Mouse (Mus musculus) limb, embryonic 14.5 days (tissue): ENCODE data around the gene Tfpi. TPM values are rescaled to one million over a fixed set of nuclear protein-coding genes. Genes with fewer than 3 reads are reported as not detected.
"Not testable (repeated sequence)": the region's sequence is repeated elsewhere in the genome, so short reads cannot be mapped to it uniquely, and the experiment has no call there.

Source experiments
- ATAC-seq: fragments of 200-750 bp; cut with Nextera tagmentation; 2 replicates; pipeline ENCODE4 v1.8.0; 2017; ENCODE audit warnings: low read depth, moderate number of reproducible peaks, moderate TSS enrichment; ENCODE audit not compliant: low FRiP score
- DNase-seq: peaks from one replicate; pipeline ENCODE4 v3.0.0-alpha.2; 2015; ENCODE audit warnings: low spot score
- H3K27ac ChIP-seq: fragments of 300-500 bp; sonication (generic); replicated peaks from 2 replicates; pipeline ENCODE4 v1.5.1; 2014; ENCODE audit warnings: low read depth, mild to moderate bottlenecking, low read length, moderate library complexity, mixed read lengths
- H3K27me3 ChIP-seq: fragments of 300-500 bp; sonication (generic); 2 replicates; pipeline ENCODE4 v1.6.1; 2014; ENCODE audit warnings: low read length, mixed read lengths; ENCODE audit not compliant: control insufficient read depth, insufficient read depth
- H3K36me3 ChIP-seq: fragments of 300-500 bp; sonication (generic); 2 replicates; pipeline ENCODE4 v1.6.1; 2014; ENCODE audit warnings: mild to moderate bottlenecking, low read length, moderate library complexity, mixed read lengths; ENCODE audit not compliant: control insufficient read depth, insufficient read depth
- H3K4me1 ChIP-seq: fragments of 300-500 bp; sonication (generic); 2 replicates; pipeline ENCODE4 v1.6.1; 2014; ENCODE audit warnings: antibody characterized with exemption, low read length, mixed read lengths; ENCODE audit not compliant: control insufficient read depth, insufficient read depth
- H3K4me2 ChIP-seq: fragments of 300-500 bp; sonication (generic); replicated peaks from 2 replicates; pipeline ENCODE4 v1.6.1; 2014; ENCODE audit warnings: low read depth, mild to moderate bottlenecking, low read length, moderate library complexity; ENCODE audit not compliant: severe bottlenecking
- H3K4me3 ChIP-seq: fragments of 300-500 bp; sonication (generic); replicated peaks from 2 replicates; pipeline ENCODE4 v1.5.1; 2014; ENCODE audit warnings: low read length
- H3K9ac ChIP-seq: fragments of 300-500 bp; sonication (generic); 2 replicates; pipeline ENCODE4 v1.6.1; 2014; ENCODE audit warnings: mild to moderate bottlenecking, low read depth, low read length, moderate library complexity; ENCODE audit not compliant: severe bottlenecking
- H3K9me3 ChIP-seq: fragments of 300-500 bp; sonication (generic); 2 replicates; pipeline ENCODE4 v1.6.1; 2016; ENCODE audit warnings: low read length; ENCODE audit not compliant: control insufficient read depth
- POLR2A ChIP-seq: fragments of 200-500 bp; IDR thresholded peaks from 2 replicates; pipeline ENCODE4 v1.8.0; 2012; ENCODE audit warnings: inconsistent platforms, mild to moderate bottlenecking, moderate library complexity, borderline replicate concordance; ENCODE audit not compliant: insufficient read depth, insufficient read length; ENCODE audit errors: extremely low read depth
- WGBS: fragments of 180-500 bp; shearing (Covaris S2); extraction: QIAGEN DNeasy Blood & Tissue Kit; methylation state at CpG from one replicate; pipeline ENCODE4 v1.1.7; 2014; 5-methylcytosine and 5-hydroxymethylcytosine counted together
- polyA plus RNA-seq, 2 experiments: library from polyadenylated mRNA; depleted of rRNA in 1 of 2; stranded (reverse) in 1 of 2; unstranded in 1 of 2; fragments of >200 nt; fragmentation: Nextera tagmentation in 1 of 2; extraction: Ambion mirVana in 1 of 2; gene quantifications; 2 replicates each; pipeline versions ENCODE4 v1.2.1 to v1.2.3; 2012 to 2014

The Tfpi gene
- polyA plus RNA-seq, 2 experiments, result 28.3 to 29.6 TPM

GRCm38 (mm10) chr2:84402713-84403112 is 73.9 kb downstream of the Tfpi start:
- Histone ChIP-seq H3K4me3 (no peak overlapping the region), H3K27ac (no peak overlapping the region), H3K9ac (no peak overlapping the region), H3K36me3 (no peaks in the 10 kb centered on the region), H3K27me3 (no peaks in the 10 kb centered on the region), H3K4me1 (no peaks in the 10 kb centered on the region), H3K9me3 (no peaks in the 10 kb centered on the region), H3K4me2 (no peak overlapping the region)
- ATAC-seq (no peak), DNase-seq (no peak)
- no peak for TF ChIP-seq POLR2A
- 72% methylated on average over 3 of the region's 3 CpGs for WGBS

DNA sequence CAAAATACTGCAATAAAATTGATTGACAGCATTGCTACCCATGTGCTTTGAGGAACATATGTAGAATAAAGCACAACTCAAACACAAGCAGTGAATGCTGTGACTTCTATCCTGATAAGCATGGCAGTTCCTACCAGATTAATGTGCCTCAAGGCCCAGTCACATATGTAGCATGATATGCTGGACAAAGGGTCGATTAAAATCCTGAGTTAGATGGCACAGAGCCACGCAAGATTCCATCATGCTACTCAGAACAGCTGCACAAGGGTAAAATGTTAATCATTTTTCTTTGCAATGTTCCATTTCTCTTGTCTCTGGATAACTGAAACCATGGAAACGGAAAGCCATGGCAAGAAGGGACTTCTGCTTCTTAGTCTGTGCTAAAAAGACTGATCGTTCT is 80.0 kb downstream of the Tfpi start:
- no peak overlapping the region for H3K9ac ChIP-seq
- H3K36me3 ChIP-seq, result no peaks in the 10 kb centered on the region
- no peak overlapping the region for H3K4me3 ChIP-seq
- ATAC-seq, result no peak
- H3K4me1 ChIP-seq, result no peaks in the 10 kb centered on the region
- TF ChIP-seq POLR2A, result no peak
- H3K4me2 ChIP-seq, result no peak overlapping the region
- no peaks in the 10 kb centered on the region for H3K27me3 ChIP-seq
- WGBS, result 85% methylated on average over 4 of the region's 4 CpGs
- H3K27ac ChIP-seq, result no peak overlapping the region
- H3K9me3 ChIP-seq, result no peaks in the 10 kb centered on the region
- DNase-seq, result no peak

GRCm38 (mm10) chr2:84393236-84393635 is 83.3 kb downstream of the Tfpi start:
- Histone ChIP-seq H3K36me3 (no peaks in the 10 kb centered on the region), H3K9me3 (no peaks in the 10 kb centered on the region), H3K4me2 (no peak overlapping the region), H3K4me1 (no peaks in the 10 kb centered on the region), H3K4me3 (no peak overlapping the region), H3K9ac (no peak overlapping the region), H3K27ac (no peak overlapping the region), H3K27me3 (no peaks in the 10 kb centered on the region)
- ATAC-seq, result no peak
- WGBS, result 81% methylated on average over 4 of the region's 4 CpGs
- DNase-seq, result no peak
- TF ChIP-seq POLR2A, result no peak

DNA sequence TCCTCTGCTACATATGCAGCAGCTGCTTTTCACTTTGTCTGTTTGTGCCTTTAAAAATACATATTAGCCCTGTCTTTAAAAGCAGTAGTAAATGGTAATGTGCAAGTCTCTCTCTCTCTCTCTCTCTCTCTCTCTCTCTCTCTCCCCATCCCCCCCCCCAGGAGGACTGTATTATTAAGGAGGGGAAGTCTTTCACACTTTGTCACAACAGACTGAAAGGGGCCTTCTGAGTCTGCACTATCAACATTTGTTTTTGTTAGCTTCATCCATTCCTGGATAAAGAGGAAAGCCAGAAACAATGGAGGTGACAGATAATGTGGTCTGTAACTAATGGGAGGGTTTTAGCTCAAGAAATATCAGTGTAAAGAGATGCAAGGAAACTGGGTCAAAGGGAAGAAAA is 87.5 kb downstream of the Tfpi start:
- H3K4me3 ChIP-seq, result no peak overlapping the region
- H3K4me2 ChIP-seq, result no peak overlapping the region
- H3K27ac ChIP-seq, result no peak overlapping the region
- no peaks in the 10 kb centered on the region for H3K36me3 ChIP-seq
- DNase-seq, result no peak
- no peak overlapping the region for H3K9ac ChIP-seq
- no peaks in the 10 kb centered on the region for H3K9me3 ChIP-seq
- no peaks in the 10 kb centered on the region for H3K4me1 ChIP-seq
- TF ChIP-seq POLR2A, result no peak
- ATAC-seq, result no peak
- no peaks in the 10 kb centered on the region for H3K27me3 ChIP-seq

- not testable (repeated sequence) for H3K36me3 ChIP-seq, H3K27me3 ChIP-seq, H3K4me3 ChIP-seq, H3K4me1 ChIP-seq, H3K9me3 ChIP-seq, DNase-seq, H3K9ac ChIP-seq, ATAC-seq, H3K27ac ChIP-seq, H3K4me2 ChIP-seq
- WGBS, result 86% methylated on average over 14 of the region's 14 CpGs
These were observed 88.0 kb downstream of the Tfpi start for GRCm38 (mm10) chr2:84388537-84388936.

DNA sequence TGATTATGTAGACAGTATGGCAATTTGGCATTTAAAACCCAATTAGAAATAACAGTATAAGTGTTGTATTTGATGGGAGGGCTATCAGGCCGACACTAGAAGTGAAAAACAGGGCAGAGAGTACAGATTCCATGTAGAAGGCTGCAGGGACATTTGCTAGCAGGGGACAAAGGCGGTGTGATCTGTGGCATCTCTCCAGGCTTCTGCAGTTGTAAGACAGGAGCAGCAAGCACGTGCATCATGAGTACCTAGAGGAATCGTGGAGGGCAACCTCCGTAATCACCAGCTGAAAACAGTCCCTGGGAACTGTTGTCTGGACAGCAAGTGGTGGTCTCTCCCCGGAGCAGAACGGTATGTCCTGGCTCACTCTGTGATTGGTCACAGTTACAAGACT is 88.6 kb downstream of the Tfpi start:
- WGBS, result 69% methylated on average over 7 of the region's 7 CpGs
- TF ChIP-seq POLR2A, result no peak
- Histone ChIP-seq H3K4me2 (no peak overlapping the region), H3K4me3 (no peak overlapping the region), H3K36me3 (no peaks in the 10 kb centered on the region), H3K27ac (no peak overlapping the region), H3K4me1 (no peaks in the 10 kb centered on the region), H3K27me3 (no peaks in the 10 kb centered on the region), H3K9me3 (no peaks in the 10 kb centered on the region), H3K9ac (no peak overlapping the region)
- ATAC-seq (no peak), DNase-seq (no peak)
